11 mouse cellular contexts compared by ENCODE assay signal in the genomic region with DNA sequence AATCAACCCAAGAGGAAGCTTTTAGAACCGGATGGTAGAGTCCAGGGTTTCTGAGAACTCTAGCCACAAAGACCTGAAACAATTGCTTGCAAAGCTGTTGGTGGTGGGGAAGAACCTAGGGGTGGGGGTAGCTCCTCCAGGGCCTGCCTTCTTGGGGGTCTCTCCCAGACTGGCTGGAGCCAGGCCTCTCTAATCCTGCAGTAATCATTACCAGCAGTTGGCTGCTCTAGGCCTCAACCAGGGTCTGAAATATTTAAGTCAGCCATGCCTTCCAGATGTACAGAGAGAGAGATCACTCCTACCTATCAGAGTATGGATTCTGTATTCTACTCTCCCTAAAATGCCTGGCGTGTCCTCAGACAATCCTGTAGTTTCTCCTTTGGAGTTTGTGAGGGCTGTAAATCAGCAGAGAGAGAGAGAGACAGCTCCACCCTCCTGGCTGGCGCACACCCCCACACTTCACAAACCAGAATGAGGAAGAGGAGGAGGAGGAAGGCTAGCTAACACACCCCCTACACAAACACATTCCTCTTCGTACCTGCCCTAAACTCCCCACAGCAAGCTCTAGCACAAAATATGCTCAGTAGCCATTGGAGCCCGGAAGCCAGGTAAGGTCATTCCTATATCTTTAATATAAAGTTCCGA. TPM values are rescaled to one million over a fixed set of nuclear protein-coding genes. Genes with fewer than 3 reads are reported as not detected.
DNase-seq lines count a peak whose midpoint lies in the region; ATAC-seq and TF ChIP-seq lines count a peak whose summit lies in the region.
"Had no signal": no experiment of that assay in that cellular context is flagged by ENCODE, and none has a peak within 500 bp of the region (broad histone marks: within the 10 kb centered on the region; RNA-seq: fewer than 3 reads in every experiment).

No protein-coding gene starts in this region.

- peak overlapping the region; percentile 98; the same call in 1 of the 2 replicates for H3K4me2 ChIP-seq in heart, embryonic 14.5 days (ENCODE audit: low read length)
- H3K4me2 ChIP-seq in midbrain, embryonic 11.5 days, result no peak overlapping the region
- no peak overlapping the region for H3K4me2 ChIP-seq in midbrain, postnatal 0 days (ENCODE audit: low read depth, low read length, poor library complexity, severe bottlenecking)
- H3K4me2 ChIP-seq in limb, embryonic 11.5 days (ENCODE audit: low read depth, severe bottlenecking), result peak overlapping the region; percentile 95; the same call in 1 of the 2 replicates
- no peak overlapping the region for H3K4me2 ChIP-seq in hindbrain, embryonic 16.5 days (ENCODE audit: low read length)
- H3K4me2 ChIP-seq: midbrain, embryonic 13.5 days had no signal

- no peak for DNase-seq in heart, adult 11 months
- DNase-seq in midbrain, embryonic 11.5 days (ENCODE audit: low spot score, missing footprints), result peak; percentile 84
- no peak for DNase-seq in midbrain, postnatal 0 days (ENCODE audit: low spot score)
- peak; percentile 55 for DNase-seq in limb, embryonic 11.5 days (ENCODE audit: low spot score)
- DNase-seq in adrenal gland, adult 2 months, result no peak
- no peak for DNase-seq in right cerebral cortex, postnatal 36 days (ENCODE audit: low spot score in 2 of 2)
- DNase-seq: gastrocnemius, postnatal 36 days; layer of hippocampus, adult 9-11 months had no signal

- H3K27me3 ChIP-seq in heart, embryonic 14.5 days (ENCODE audit: control insufficient read depth, insufficient read depth, low read length), result no peaks in the 10 kb centered on the region
- H3K27me3 ChIP-seq in midbrain, embryonic 11.5 days (ENCODE audit: control insufficient read depth, insufficient read depth, low read length), result no peaks in the 10 kb centered on the region
- no peaks in the 10 kb centered on the region for H3K27me3 ChIP-seq in midbrain, postnatal 0 days (ENCODE audit: insufficient read depth, low read length)
- no peaks in the 10 kb centered on the region for H3K27me3 ChIP-seq in limb, embryonic 11.5 days (ENCODE audit: control insufficient read depth, insufficient read depth, low read length)
- H3K27me3 ChIP-seq in hindbrain, embryonic 16.5 days (replicated peaks; ENCODE audit: control insufficient read depth, insufficient read depth, low read length), result no peaks in the 10 kb centered on the region
- H3K27me3 ChIP-seq: midbrain, embryonic 13.5 days had no signal

- WGBS in heart, embryonic 14.5 days, result 62% methylated on average over 6 of the region's 6 CpGs
- 69% methylated on average over 6 of the region's 6 CpGs for WGBS in midbrain, embryonic 11.5 days
- 71% methylated on average over 6 of the region's 6 CpGs for WGBS in midbrain, postnatal 0 days
- 32% methylated on average over 6 of the region's 6 CpGs for WGBS in limb, embryonic 11.5 days
- 75% methylated on average over 6 of the region's 6 CpGs for WGBS in hindbrain, embryonic 16.5 days

- TF ChIP-seq CTCF in midbrain, postnatal 0 days (IDR thresholded peaks at IDR 0.05), result no peak

- H3K27ac ChIP-seq in heart, embryonic 14.5 days (replicated peaks in 1 of 2; ENCODE audit: control insufficient read depth in 1 of 2, insufficient read depth in 1 of 2, low read depth in 2 of 2, low read length in 2 of 2), result peak overlapping the region in 1 of 2 experiments; percentile 100; a peak in 2 of 4 replicates
- H3K27ac ChIP-seq in midbrain, embryonic 11.5 days (ENCODE audit: low read depth, low read length), result no peak overlapping the region
- no peak overlapping the region for H3K27ac ChIP-seq in midbrain, postnatal 0 days (ENCODE audit: low read depth, low read length)
- peak overlapping the region; percentile 92 for H3K27ac ChIP-seq in limb, embryonic 11.5 days (replicated peaks; ENCODE audit: low read depth, low read length)
- no peak overlapping the region for H3K27ac ChIP-seq in hindbrain, embryonic 16.5 days (ENCODE audit: low read depth, low read length)
- H3K27ac ChIP-seq: midbrain, embryonic 13.5 days had no signal

- peaks cover 13 to 17% of the 10 kb centered on the region in 2 experiments for H3K4me1 ChIP-seq in heart, embryonic 14.5 days (ENCODE audit: control insufficient read depth in 2 of 2, insufficient read depth in 2 of 2, low read length in 2 of 2)
- peaks cover 24% of the 10 kb centered on the region for H3K4me1 ChIP-seq in midbrain, embryonic 11.5 days (ENCODE audit: control insufficient read depth, insufficient read depth, low read length)
- peaks cover 15% of the 10 kb centered on the region for H3K4me1 ChIP-seq in midbrain, postnatal 0 days (ENCODE audit: insufficient read depth, low read length)
- H3K4me1 ChIP-seq in limb, embryonic 11.5 days (ENCODE audit: control insufficient read depth, insufficient read depth, low read length), result peaks cover 34% of the 10 kb centered on the region
- peaks cover 34% of the 10 kb centered on the region for H3K4me1 ChIP-seq in hindbrain, embryonic 16.5 days (ENCODE audit: control insufficient read depth, insufficient read depth, low read depth, low read length)

- no peak overlapping the region for H3K4me3 ChIP-seq in heart, embryonic 14.5 days (ENCODE audit: control insufficient read depth in 1 of 2, insufficient read depth in 1 of 2, low read depth in 1 of 2, low read length in 2 of 2)
- H3K4me3 ChIP-seq in midbrain, embryonic 11.5 days (ENCODE audit: low read depth, low read length), result no peak overlapping the region
- H3K4me3 ChIP-seq in midbrain, postnatal 0 days (ENCODE audit: low read depth, low read length), result no peak overlapping the region
- no peak overlapping the region for H3K4me3 ChIP-seq in limb, embryonic 11.5 days (ENCODE audit: low read depth, low read length)
- H3K4me3 ChIP-seq in hindbrain, embryonic 16.5 days (ENCODE audit: low read length), result no peak overlapping the region
- H3K4me3 ChIP-seq: midbrain, embryonic 13.5 days had no signal

- H3K36me3 ChIP-seq in heart, embryonic 14.5 days (ENCODE audit: control insufficient read depth, insufficient read depth, low read length), result peaks cover 39% of the 10 kb centered on the region
- peaks cover 7% of the 10 kb centered on the region for H3K36me3 ChIP-seq in midbrain, embryonic 11.5 days (ENCODE audit: control insufficient read depth, insufficient read depth, low read length)
- H3K36me3 ChIP-seq in midbrain, postnatal 0 days (ENCODE audit: insufficient read depth, low read length), result peaks cover 14% of the 10 kb centered on the region
- H3K36me3 ChIP-seq in limb, embryonic 11.5 days (ENCODE audit: control insufficient read depth, insufficient read depth, low read length), result peaks cover 10% of the 10 kb centered on the region
- peaks cover 15% of the 10 kb centered on the region for H3K36me3 ChIP-seq in hindbrain, embryonic 16.5 days (ENCODE audit: control insufficient read depth, insufficient read depth, low read length)

- no peaks in the 10 kb centered on the region for H3K9me3 ChIP-seq in heart, embryonic 14.5 days (ENCODE audit: control insufficient read depth, low read length)
- no peaks in the 10 kb centered on the region for H3K9me3 ChIP-seq in midbrain, embryonic 11.5 days (ENCODE audit: control insufficient read depth, low read length)
- no peaks in the 10 kb centered on the region for H3K9me3 ChIP-seq in midbrain, postnatal 0 days (ENCODE audit: low read length)
- no peaks in the 10 kb centered on the region for H3K9me3 ChIP-seq in limb, embryonic 11.5 days (ENCODE audit: control insufficient read depth, low read length)
- H3K9me3 ChIP-seq in hindbrain, embryonic 16.5 days (ENCODE audit: control insufficient read depth, low read length), result no peaks in the 10 kb centered on the region
- H3K9me3 ChIP-seq: midbrain, embryonic 13.5 days had no signal

- ATAC-seq in heart, embryonic 14.5 days (ENCODE audit: insufficient number of reproducible peaks, insufficient read depth, low FRiP score, low read depth), result no peak
- no peak for ATAC-seq in midbrain, embryonic 11.5 days (ENCODE audit: low FRiP score)
- no peak for ATAC-seq in midbrain, postnatal 0 days (ENCODE audit: low FRiP score)
- no peak for ATAC-seq in limb, embryonic 11.5 days (ENCODE audit: insufficient number of reproducible peaks, low FRiP score, low TSS enrichment, low read depth)
- ATAC-seq in hindbrain, embryonic 16.5 days, result no peak
- ATAC-seq: midbrain, embryonic 13.5 days had no signal

- H3K9ac ChIP-seq in heart, embryonic 14.5 days (ENCODE audit: low read length), result peak overlapping the region; percentile 96; the same call in 1 of the 2 replicates
- H3K9ac ChIP-seq in midbrain, embryonic 11.5 days (ENCODE audit: low read length), result no peak overlapping the region
- H3K9ac ChIP-seq in midbrain, postnatal 0 days (replicated peaks; ENCODE audit: low read length, poor library complexity, severe bottlenecking), result no peak overlapping the region
- peak overlapping the region; percentile 27; the same call in 1 of the 2 replicates for H3K9ac ChIP-seq in limb, embryonic 11.5 days (ENCODE audit: low read length)
- H3K9ac ChIP-seq in hindbrain, embryonic 16.5 days (ENCODE audit: low read depth, low read length), result no peak overlapping the region

RNA-seq across cellular contexts. Expression of a gene that starts 0.5 kb away (rescaled TPM):
- 39.5 and 42.2 TPM in 2 replicates for polyA plus RNA-seq in heart, embryonic 14.5 days (2014; fragmentation: Nextera tagmentation; extraction: Ambion mirVana)
- polyA plus RNA-seq in midbrain, embryonic 11.5 days (2014; fragmentation: Nextera tagmentation; extraction: Ambion mirVana), result 35.7 and 44.1 TPM in 2 replicates
- 32.8 and 40.4 TPM in 2 replicates for total RNA-seq in midbrain, postnatal 0 days (2014; rRNA removed)
- polyA plus RNA-seq in midbrain, postnatal 0 days (2015; fragmentation: Nextera tagmentation; extraction: Ambion mirVana), result 12.9 TPM in 2 replicates
- polyA plus RNA-seq in limb, embryonic 11.5 days (2014; fragmentation: Nextera tagmentation; extraction: Ambion mirVana), result 64.4 and 71.7 TPM in 2 replicates
- total RNA-seq in adrenal gland, adult 2 months (2021), result 100 to 1,000 TPM in 1 of 2 experiments, 10 to 100 TPM in 1; 52.8 to 111 TPM
- polyA plus RNA-seq in adrenal gland, adult 2 months (2012; rRNA removed), result 313 and 342 TPM in 2 replicates
- 14.8 and 18.7 TPM in 2 replicates for polyA plus RNA-seq in hindbrain, embryonic 16.5 days (2015; fragmentation: Nextera tagmentation; extraction: Ambion mirVana)

RNA-seq across cellular contexts. Expression of a gene that starts 7.5 kb away (rescaled TPM):
- 62.0 and 65.5 TPM in 2 replicates for polyA plus RNA-seq in heart, embryonic 14.5 days (2014; fragmentation: Nextera tagmentation; extraction: Ambion mirVana)
- polyA plus RNA-seq in midbrain, embryonic 11.5 days (2014; fragmentation: Nextera tagmentation; extraction: Ambion mirVana), result 67.3 and 69.6 TPM in 2 replicates
- 55.7 and 87.6 TPM in 2 replicates for total RNA-seq in midbrain, postnatal 0 days (2014; rRNA removed)
- 98.8 and 105 TPM in 2 replicates for polyA plus RNA-seq in midbrain, postnatal 0 days (2015; fragmentation: Nextera tagmentation; extraction: Ambion mirVana)
- polyA plus RNA-seq in limb, embryonic 11.5 days (2014; fragmentation: Nextera tagmentation; extraction: Ambion mirVana), result 69.3 and 73.6 TPM in 2 replicates
- total RNA-seq in adrenal gland, adult 2 months (2021), result 10 to 100 TPM; 45.2 to 55.1 TPM
- polyA plus RNA-seq in adrenal gland, adult 2 months (2012; rRNA removed), result 196 and 208 TPM in 2 replicates
- 90.1 and 98.4 TPM in 2 replicates for polyA plus RNA-seq in hindbrain, embryonic 16.5 days (2015; fragmentation: Nextera tagmentation; extraction: Ambion mirVana)

RNA-seq across cellular contexts. Expression of a gene that starts 8.2 kb away (rescaled TPM):
- 14.2 and 14.6 TPM in 2 replicates for polyA plus RNA-seq in heart, embryonic 14.5 days (2014; fragmentation: Nextera tagmentation; extraction: Ambion mirVana)
- 13.8 and 14.2 TPM in 2 replicates for polyA plus RNA-seq in midbrain, embryonic 11.5 days (2014; fragmentation: Nextera tagmentation; extraction: Ambion mirVana)
- 6.1 and 6.4 TPM in 2 replicates for total RNA-seq in midbrain, postnatal 0 days (2014; rRNA removed)
- 6.8 and 7.1 TPM in 2 replicates for polyA plus RNA-seq in midbrain, postnatal 0 days (2015; fragmentation: Nextera tagmentation; extraction: Ambion mirVana)
- polyA plus RNA-seq in limb, embryonic 11.5 days (2014; fragmentation: Nextera tagmentation; extraction: Ambion mirVana), result 19.0 and 25.4 TPM in 2 replicates
- 10 to 100 TPM; 24.7 to 37.1 TPM for total RNA-seq in adrenal gland, adult 2 months (2021)
- polyA plus RNA-seq in adrenal gland, adult 2 months (2012; rRNA removed), result 7.5 and 9.6 TPM in 2 replicates
- polyA plus RNA-seq in hindbrain, embryonic 16.5 days (2015; fragmentation: Nextera tagmentation; extraction: Ambion mirVana), result 12.4 and 15.5 TPM in 2 replicates

RNA-seq across cellular contexts. Expression of a gene that starts 24.8 kb away (rescaled TPM):
- 0.80 and 0.92 TPM in 2 replicates for polyA plus RNA-seq in heart, embryonic 14.5 days (2014; fragmentation: Nextera tagmentation; extraction: Ambion mirVana)
- polyA plus RNA-seq in midbrain, embryonic 11.5 days (2014; fragmentation: Nextera tagmentation; extraction: Ambion mirVana), result 4.4 and 4.7 TPM in 2 replicates
- total RNA-seq in midbrain, postnatal 0 days (2014; rRNA removed), result 63.2 and 74.8 TPM in 2 replicates
- 17.5 and 18.7 TPM in 2 replicates for polyA plus RNA-seq in midbrain, postnatal 0 days (2015; fragmentation: Nextera tagmentation; extraction: Ambion mirVana)
- 5.3 and 5.9 TPM in 2 replicates for polyA plus RNA-seq in limb, embryonic 11.5 days (2014; fragmentation: Nextera tagmentation; extraction: Ambion mirVana)
- total RNA-seq in adrenal gland, adult 2 months (2021), result 1 to 10 TPM; 6.3 to 7.7 TPM
- 9.4 and 13.4 TPM in 2 replicates for polyA plus RNA-seq in adrenal gland, adult 2 months (2012; rRNA removed)
- polyA plus RNA-seq in hindbrain, embryonic 16.5 days (2015; fragmentation: Nextera tagmentation; extraction: Ambion mirVana), result 18.0 and 18.7 TPM in 2 replicates

RNA-seq across cellular contexts. Expression of a gene that starts 31.8 kb away (rescaled TPM):
- polyA plus RNA-seq in heart, embryonic 14.5 days (2014; fragmentation: Nextera tagmentation; extraction: Ambion mirVana), result 0.11 and 0.19 TPM in 2 replicates
- 0.17 and 0.19 TPM in 2 replicates for polyA plus RNA-seq in midbrain, embryonic 11.5 days (2014; fragmentation: Nextera tagmentation; extraction: Ambion mirVana)
- total RNA-seq in midbrain, postnatal 0 days (2014; rRNA removed), result 5.9 and 7.2 TPM in 2 replicates
- polyA plus RNA-seq in midbrain, postnatal 0 days (2015; fragmentation: Nextera tagmentation; extraction: Ambion mirVana), result 2.9 and 3.4 TPM in 2 replicates
- polyA plus RNA-seq in limb, embryonic 11.5 days (2014; fragmentation: Nextera tagmentation; extraction: Ambion mirVana), result 0.14 and 0.21 TPM in 2 replicates
- total RNA-seq in adrenal gland, adult 2 months (2021), result under 1 TPM in 1 of 2 experiments, not detected in 1; 0.09 TPM
- polyA plus RNA-seq in adrenal gland, adult 2 months (2012; rRNA removed), result 0.62 and 0.65 TPM in 2 replicates
- polyA plus RNA-seq in hindbrain, embryonic 16.5 days (2015; fragmentation: Nextera tagmentation; extraction: Ambion mirVana), result 3.0 and 3.2 TPM in 2 replicates

Comparison
In these comparisons a context has a peak if more than half of its experiments do, and no peak if none do; other contexts are left out.
1. DNase-seq: peak in midbrain, embryonic 11.5 days (single experiment) and limb, embryonic 11.5 days (single experiment); none in heart, adult 11 months (single experiment), midbrain, postnatal 0 days (single experiment), adrenal gland, adult 2 months (single experiment) and right cerebral cortex, postnatal 36 days (0 of 2).
2. H3K4me2 ChIP-seq: peak in heart, embryonic 14.5 days (single experiment) and limb, embryonic 11.5 days (single experiment); none in midbrain, embryonic 11.5 days (single experiment), midbrain, postnatal 0 days (single experiment) and hindbrain, embryonic 16.5 days (single experiment).
3. H3K9ac ChIP-seq: peak in heart, embryonic 14.5 days (single experiment) and limb, embryonic 11.5 days (single experiment); none in midbrain, embryonic 11.5 days (single experiment), midbrain, postnatal 0 days (single experiment) and hindbrain, embryonic 16.5 days (single experiment).